Mouse (Mus musculus) urinary bladder, postnatal 10 days (tissue): ENCODE data around the gene Pax3.

Experiments used
- DNase-seq: peaks from one replicate; pipeline ENCODE4 v3.0.0; 2022; ENCODE audit warnings: low spot score

Gene Pax3

DNA sequence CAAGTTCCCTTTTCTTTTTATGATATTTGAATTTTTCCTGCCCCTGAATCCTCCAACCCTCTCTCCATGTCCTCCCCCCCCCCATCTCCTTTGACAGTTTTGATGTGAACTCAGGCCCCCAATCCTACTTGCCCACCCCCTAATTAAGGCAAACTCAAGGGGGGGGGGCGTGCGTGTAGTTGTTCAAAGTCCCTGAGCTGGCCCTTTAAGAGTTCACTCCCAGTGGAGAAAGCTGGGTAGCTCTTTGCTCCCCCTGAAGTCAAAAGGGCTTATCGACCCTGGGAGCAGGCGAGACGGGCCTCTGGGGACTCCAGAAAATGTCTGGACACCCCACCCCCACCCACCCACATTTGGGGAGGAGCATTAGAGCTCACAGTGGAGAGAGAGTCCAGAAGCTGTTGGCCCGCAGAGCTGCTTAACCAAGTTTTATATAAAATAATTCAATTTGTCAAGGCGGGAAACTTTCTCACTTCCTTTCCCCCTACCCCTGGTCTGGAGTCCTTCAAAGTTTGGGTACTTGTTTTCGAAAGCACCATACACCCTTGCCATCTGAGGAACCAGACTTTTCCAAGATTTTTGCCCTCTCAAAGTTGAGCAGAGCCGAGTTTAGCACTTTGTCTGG is 1.5 kb upstream of the Pax3 start:
- no peak for DNase-seq

- no peak for DNase-seq
These were observed 659 bp upstream of the Pax3 start for GRCm38 (mm10) chr1:78197351-78198234.

DNA sequence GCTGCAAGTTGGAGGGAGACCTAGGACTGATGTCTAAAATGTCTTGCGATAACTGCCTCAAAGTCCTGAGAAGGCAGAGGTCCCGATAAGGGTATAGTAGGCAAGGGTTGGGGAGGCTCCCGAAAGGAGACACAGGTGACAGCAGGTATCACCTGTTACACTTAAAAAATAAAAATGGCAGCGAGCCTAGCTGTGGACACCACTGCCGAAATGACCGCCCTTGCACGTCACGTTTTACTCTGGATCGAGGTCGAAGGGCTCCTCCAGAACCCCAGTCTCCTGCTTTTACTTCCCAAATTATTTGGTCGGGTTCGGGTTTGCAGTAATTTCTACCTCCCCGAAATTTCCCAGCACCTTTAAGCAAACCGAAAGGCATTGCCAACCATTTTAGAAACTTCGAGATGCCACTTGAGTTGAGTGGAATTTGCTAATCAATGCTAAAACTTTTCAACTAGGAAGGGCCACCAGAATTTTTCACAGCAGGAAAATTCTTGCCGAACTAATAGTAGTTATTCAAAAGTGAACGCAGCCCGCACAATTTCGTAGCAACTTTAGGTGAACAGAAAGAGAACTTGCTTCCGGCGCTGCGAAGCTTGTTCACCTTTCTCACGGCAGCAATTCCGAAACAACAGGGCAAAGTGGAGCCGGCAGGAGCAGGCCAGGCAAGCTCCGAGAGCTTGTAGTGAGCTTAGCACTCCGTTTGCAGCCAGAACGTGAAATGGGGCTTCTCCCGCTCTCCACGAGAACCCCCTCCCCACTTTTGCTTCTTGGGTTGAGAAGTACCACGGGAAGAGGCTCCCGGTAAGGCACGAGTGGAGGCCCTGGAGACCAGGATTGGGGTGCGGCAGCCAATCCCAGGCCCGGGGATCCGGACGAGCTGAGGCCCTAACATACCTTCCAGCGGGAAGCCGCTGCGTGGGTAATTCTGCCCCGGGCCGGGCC is 892 bp downstream of the Pax3 start:
- no peak for DNase-seq

DNA sequence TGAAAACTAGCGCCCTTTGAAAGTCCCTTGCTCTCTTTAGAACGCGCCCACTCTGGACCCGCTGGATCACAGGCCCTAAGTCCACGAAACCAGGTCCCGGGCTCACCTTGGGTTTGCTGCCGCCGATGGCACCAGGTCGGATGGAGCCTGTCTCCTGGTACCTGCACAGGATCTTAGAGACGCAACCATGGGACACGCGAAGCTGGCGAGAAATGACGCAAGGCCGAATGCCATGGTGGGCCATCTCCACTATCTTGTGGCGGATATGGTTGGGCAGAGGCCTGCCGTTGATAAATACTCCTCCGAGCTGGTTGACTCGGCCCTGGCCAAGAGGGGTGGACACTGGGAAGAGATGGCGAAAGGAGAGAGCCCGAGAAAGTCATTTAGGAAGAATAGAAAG is 1.8 kb downstream of the Pax3 start:
- no peak for DNase-seq

- no peak for DNase-seq
These were observed 2.4 kb downstream of the Pax3 start for GRCm38 (mm10) chr1:78194381-78195047.

GRCm38 (mm10) chr1:78193465-78193991 is 3.4 kb downstream of the Pax3 start:
- DNase-seq: no peak

DNA sequence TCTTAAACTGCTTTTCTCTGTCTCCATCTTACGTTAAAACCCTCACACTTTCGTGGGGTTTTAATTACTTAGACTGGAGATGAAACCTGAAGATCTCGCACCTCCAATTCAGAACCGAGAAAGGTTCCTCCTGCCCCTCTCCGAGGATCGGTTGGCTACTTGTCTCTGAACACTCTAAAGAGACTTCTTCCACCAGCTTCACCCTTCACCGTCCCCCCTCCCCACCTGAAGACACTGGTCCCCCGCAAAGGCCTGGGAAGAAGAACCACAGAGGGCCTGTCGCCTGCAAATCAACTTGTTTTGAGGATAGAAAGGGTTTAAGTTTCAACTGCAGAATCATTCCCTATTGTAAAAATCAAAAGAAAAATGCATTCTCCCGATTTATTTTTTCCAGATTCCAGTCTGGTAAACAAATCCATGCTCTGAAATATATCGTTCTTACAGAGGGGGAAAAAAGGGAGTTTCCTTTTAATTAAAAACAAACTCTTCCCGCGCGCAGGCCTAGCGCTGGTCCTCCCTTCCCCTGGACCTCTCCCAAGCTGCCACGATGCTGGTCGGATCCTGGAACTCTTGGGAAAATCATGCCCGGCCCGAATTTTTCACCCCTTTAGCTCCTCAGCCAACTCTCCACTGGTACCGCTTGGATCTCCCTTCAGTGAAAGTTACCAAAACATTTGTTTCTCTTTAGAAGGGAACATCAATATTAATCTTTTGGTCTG is 4.0 kb downstream of the Pax3 start:
- DNase-seq: no peak

DNA sequence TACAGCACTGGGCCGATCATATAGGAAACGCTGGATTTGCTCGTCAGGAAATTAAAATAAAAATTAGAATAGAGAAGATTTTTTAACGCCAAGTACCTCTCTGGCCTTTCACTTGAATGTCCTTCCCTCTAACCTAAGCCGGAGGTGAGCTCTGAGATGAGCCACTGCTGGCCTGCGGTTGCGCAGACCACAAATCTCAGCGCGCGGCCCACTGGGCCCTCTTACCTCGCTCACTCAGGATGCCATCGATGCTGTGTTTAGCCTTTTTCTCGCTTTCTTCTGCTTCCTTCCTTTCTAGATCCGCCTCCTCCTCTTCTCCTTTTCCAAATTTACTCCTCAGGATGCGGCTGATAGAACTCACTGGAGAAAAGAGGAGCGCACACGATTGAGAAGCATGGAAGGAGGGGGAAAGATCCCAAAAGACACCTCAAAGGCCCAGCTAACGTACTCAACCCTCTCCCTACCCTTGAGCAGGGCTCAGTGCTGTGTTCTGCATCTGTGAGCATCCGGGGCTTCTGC is 4.7 kb downstream of the Pax3 start:
- DNase-seq: no peak

DNA sequence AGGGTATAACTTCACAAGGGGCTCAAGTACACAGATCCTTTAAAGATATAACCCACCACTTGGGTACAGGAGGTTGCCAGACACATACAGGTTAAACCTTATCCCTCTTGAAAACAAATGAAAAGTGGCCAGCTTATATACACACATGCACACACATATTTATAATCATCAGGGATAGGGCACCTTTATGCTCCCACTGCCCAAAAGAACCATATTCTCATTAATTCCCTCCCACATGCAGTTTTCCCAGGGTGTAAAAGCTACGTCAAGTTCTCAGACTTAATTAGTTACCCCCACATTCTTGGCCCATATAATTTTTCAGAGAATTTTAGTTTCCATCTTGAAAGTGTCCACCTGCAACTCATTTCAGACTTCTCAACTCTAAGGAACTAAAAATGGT is 5.2 kb downstream of the Pax3 start:
- no peak for DNase-seq

DNA sequence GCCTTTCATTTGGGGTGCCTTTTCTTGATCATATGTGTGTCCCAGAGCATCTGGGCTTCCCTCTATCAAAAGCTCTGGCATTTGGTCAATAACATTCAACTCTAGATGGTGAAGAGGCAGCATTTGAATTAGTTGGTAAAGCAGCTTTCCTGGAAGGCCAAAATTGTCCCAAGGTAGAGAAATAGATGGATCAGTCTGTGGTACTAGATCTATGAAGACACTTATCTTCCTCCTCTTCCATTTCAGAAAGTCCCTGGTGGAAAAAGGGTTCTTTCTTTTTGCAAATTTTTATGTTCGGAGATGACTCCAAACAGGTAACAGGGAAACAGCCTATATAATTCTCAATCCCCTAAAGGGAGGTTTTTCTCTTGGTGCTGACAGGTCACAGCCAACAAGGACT is 5.6 kb downstream of the Pax3 start:
- DNase-seq: no peak

DNA sequence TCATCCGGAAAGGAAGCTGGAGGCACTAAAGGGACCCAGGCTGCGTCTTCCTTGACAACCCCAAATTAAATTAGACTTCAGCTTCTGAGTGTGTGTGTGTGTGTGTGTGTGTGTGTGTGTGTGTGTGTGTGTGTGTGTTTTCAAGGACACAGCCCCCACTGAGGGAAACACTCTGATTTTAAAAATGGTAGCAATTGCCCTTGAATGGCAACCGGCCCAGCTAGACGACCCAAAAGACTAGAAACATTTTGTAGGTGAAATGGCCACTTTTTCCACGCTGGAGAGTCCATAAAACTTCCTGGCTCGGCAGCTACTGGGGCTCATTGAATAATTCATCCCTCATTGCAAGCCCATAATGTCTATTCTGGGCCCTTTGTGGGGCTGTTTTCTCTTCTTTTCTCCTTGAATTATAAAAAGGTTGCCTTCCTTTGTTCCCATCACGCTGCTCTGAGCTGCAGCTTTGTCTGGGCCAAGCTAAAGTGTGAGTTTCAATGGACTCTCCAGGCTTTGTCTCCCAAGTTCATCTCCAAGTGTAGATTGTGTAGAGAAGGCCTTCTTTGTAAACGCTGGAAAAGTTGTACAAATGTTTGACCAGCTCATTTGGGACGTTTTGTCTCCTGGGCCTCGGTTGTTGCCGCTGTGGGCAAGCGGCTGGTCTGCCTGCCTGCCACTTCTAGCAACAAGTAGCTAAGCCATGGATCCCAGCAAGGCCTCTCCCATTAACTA is 6.4 kb downstream of the Pax3 start:
- DNase-seq: no peak

- DNase-seq: no peak
These were observed 7.2 kb downstream of the Pax3 start for GRCm38 (mm10) chr1:78189501-78190345.

DNA sequence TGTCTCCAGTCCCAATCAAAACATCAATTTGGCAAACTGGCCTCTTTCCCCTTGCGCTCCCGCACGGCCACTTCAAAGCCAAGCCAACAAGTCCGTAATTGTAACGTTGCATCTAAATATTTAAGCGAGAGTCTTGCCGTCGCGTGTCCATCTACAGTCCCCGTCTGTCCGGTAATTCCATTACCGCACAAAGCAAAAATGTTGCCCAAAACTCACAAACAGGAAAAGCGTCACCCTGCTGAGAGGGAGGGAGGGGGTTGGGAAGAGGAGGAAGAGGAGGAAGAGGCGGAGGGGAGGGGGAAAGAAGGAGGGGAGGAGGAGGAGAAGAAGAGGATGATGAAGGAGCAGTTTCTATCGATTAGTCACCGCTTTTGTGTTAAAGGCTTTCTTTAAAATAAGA is 7.9 kb downstream of the Pax3 start:
- no peak for DNase-seq

DNA sequence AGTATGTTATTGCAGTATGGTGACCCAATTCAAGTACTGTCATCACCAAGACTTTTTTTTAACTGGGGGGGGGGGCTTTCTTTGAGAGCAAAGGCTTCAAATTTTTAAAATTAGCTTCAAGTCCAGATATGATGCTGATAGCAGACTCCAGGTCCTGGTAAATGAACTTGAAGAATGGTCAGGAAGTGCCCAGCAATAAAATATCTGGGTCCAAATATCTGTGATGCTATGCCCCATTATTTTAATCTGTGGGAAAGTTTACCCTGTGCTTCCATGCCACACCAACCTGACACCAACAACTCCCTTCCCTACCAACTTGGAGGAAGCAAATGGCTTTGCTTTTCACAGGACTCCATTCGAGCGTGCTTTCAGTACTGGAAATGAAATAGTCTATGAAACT is 8.6 kb downstream of the Pax3 start:
- DNase-seq: no peak

DNA sequence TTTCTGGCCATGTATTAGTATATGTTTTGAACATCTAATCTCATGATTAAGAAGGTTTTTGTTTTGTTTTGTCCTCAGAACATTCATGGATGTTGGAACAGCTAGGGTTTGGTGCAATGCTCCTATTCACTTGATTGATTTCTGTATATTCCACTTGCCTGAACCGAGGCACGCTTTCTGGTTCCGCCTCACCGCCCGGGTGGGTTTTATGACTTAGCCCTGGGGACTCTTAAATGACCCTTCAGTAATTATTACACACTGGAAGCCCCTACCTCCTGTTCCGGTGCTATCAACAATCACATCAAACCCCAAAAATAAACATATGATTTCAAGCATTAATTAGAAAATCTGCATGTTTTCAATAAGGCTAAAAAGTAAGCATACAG is 9.2 kb downstream of the Pax3 start:
- DNase-seq: no peak

GRCm38 (mm10) chr1:78187122-78187787 is 9.7 kb downstream of the Pax3 start:
- no peak for DNase-seq

GRCm38 (mm10) chr1:78182954-78183353 is 14.0 kb downstream of the Pax3 start:
- no peak for DNase-seq

DNA sequence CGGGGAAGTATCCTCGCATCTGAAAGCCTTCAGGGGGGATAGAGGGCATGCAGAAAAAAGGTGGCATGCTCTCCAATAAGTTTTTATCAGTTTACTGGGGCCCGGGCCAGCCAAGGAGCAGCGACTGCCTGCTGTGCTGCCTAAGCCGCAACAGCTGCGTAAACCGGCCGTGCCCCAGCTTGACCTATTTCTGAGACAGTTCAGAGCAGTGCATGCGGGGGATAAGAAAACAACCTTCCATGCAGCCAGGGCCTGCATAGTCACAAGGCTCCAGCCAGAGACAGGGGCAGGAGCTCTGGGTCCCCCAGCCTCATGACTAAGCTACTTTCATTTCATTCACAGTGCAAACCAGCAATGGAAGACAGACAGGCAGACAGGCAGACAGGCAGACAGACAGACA is 15.1 kb downstream of the Pax3 start:
- no peak for DNase-seq

DNA sequence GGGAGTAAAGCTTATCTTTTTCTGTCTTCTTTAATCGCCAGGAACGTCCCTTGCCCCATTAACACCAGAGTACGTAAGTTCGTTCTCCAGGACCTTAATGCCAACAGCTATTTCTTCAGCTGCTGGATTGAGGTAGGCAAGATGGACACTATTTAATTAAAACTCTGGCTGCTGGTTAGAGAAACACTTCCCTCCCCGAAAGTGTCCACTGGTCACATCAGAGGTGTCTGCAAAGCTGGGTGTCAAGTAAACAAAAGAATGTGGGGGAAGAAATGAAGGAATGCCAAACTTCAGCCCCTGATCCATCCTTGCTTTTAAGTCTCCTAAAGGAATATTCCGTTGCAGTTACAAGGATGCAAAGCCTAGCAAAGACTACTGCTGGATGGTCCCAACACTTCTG is 24.6 kb downstream of the Pax3 start:
- no peak for DNase-seq
